Mouse (Mus musculus): ENCODE data around the gene Spata1. TPM values are rescaled to one million over a fixed set of nuclear protein-coding genes. Genes with fewer than 3 reads are reported as not detected.

Spata1 gene
- polyA plus RNA-seq, 1 experiment, result 7.2 TPM

GRCm38 (mm10) chr3:146501601-146502123 is 2.1 kb upstream of the Spata1 start:
- TF ChIP-seq CTCF (IDR thresholded peaks at IDR 0.05; ENCODE audit: low read depth, low read length), result no peak
- no peak for TF ChIP-seq POLR2A (IDR thresholded peaks at IDR 0.05; ENCODE audit: borderline replicate concordance, low read depth, low read length)
- H3K4me3 ChIP-seq (ENCODE audit: insufficient read depth, low read length), result peak overlapping the region; percentile 81
- no peak overlapping the region for H3K27ac ChIP-seq (ENCODE audit: insufficient read depth, low read depth, low read length)
- peaks cover 15% of the 10 kb centered on the region for H3K4me1 ChIP-seq (ENCODE audit: control insufficient read depth, insufficient read depth, low read length)

- peak overlapping the region; percentile 81 for H3K4me3 ChIP-seq (ENCODE audit: insufficient read depth, low read length)
- no peak overlapping the region for H3K27ac ChIP-seq (ENCODE audit: insufficient read depth, low read depth, low read length)
- no peak for TF ChIP-seq CTCF (IDR thresholded peaks at IDR 0.05; ENCODE audit: low read depth, low read length)
- TF ChIP-seq POLR2A (IDR thresholded peaks at IDR 0.05; ENCODE audit: borderline replicate concordance, low read depth, low read length), result no peak
- H3K4me1 ChIP-seq (ENCODE audit: control insufficient read depth, insufficient read depth, low read length), result peaks cover 15% of the 10 kb centered on the region
Measured at GRCm38 (mm10) chr3:146500810-146501201, 1.3 kb upstream of the Spata1 start.

GRCm38 (mm10) chr3:146500003-146500809 is 653 bp upstream of the Spata1 start:
- H3K4me1 ChIP-seq (ENCODE audit: control insufficient read depth, insufficient read depth, low read length), result peaks cover 15% of the 10 kb centered on the region
- peak overlapping the region; percentile 75 for H3K27ac ChIP-seq (ENCODE audit: insufficient read depth, low read depth, low read length)
- peak overlapping the region; percentile 81 for H3K4me3 ChIP-seq (ENCODE audit: insufficient read depth, low read length)
- TF ChIP-seq CTCF (IDR thresholded peaks at IDR 0.05; ENCODE audit: low read depth, low read length) (no peak), POLR2A (IDR thresholded peaks at IDR 0.05; ENCODE audit: borderline replicate concordance, low read depth, low read length) (no peak)

- Histone ChIP-seq H3K4me3 (ENCODE audit: insufficient read depth, low read length) (peak overlapping the region; percentile 92), H3K27ac (ENCODE audit: insufficient read depth, low read depth, low read length) (peak overlapping the region; percentile 78), H3K4me1 (ENCODE audit: control insufficient read depth, insufficient read depth, low read length) (peaks cover 15% of the 10 kb centered on the region)
- TF ChIP-seq CTCF (IDR thresholded peaks at IDR 0.05; ENCODE audit: low read depth, low read length), result no peak
- no peak for TF ChIP-seq POLR2A (IDR thresholded peaks at IDR 0.05; ENCODE audit: borderline replicate concordance, low read depth, low read length)
Measured at GRCm38 (mm10) chr3:146498989-146499388, 564 bp downstream of the Spata1 start.

- H3K4me3 ChIP-seq (ENCODE audit: insufficient read depth, low read length), result no peak overlapping the region
- H3K4me1 ChIP-seq (ENCODE audit: control insufficient read depth, insufficient read depth, low read length), result peaks cover 5% of the 10 kb centered on the region
- TF ChIP-seq POLR2A (IDR thresholded peaks at IDR 0.05; ENCODE audit: borderline replicate concordance, low read depth, low read length), result no peak
- no peak for TF ChIP-seq CTCF (IDR thresholded peaks at IDR 0.05; ENCODE audit: low read depth, low read length)
- H3K27ac ChIP-seq (ENCODE audit: insufficient read depth, low read depth, low read length), result no peak overlapping the region
Measured at GRCm38 (mm10) chr3:146494941-146495340, 4.6 kb downstream of the Spata1 start.

GRCm38 (mm10) chr3:146486464-146486863 is 13.1 kb downstream of the Spata1 start:
- Histone ChIP-seq H3K27ac (ENCODE audit: insufficient read depth, low read depth, low read length) (no peak overlapping the region), H3K4me1 (ENCODE audit: control insufficient read depth, insufficient read depth, low read length) (no peaks in the 10 kb centered on the region), H3K4me3 (ENCODE audit: insufficient read depth, low read length) (no peak overlapping the region)
- TF ChIP-seq CTCF (IDR thresholded peaks at IDR 0.05; ENCODE audit: low read depth, low read length) (no peak), POLR2A (IDR thresholded peaks at IDR 0.05; ENCODE audit: borderline replicate concordance, low read depth, low read length) (no peak)

- H3K4me1 ChIP-seq (ENCODE audit: control insufficient read depth, insufficient read depth, low read length), result no peaks in the 10 kb centered on the region
- no peak overlapping the region for H3K27ac ChIP-seq (ENCODE audit: insufficient read depth, low read depth, low read length)
- no peak overlapping the region for H3K4me3 ChIP-seq (ENCODE audit: insufficient read depth, low read length)
- TF ChIP-seq POLR2A (IDR thresholded peaks at IDR 0.05; ENCODE audit: borderline replicate concordance, low read depth, low read length), result no peak
- 0 out of 2 replicates have a peak, but pooled peaks have one; percentile 16 for TF ChIP-seq CTCF (IDR thresholded peaks at IDR 0.05; ENCODE audit: low read depth, low read length)
Measured at GRCm38 (mm10) chr3:146482044-146482443, 17.5 kb downstream of the Spata1 start.

GRCm38 (mm10) chr3:146474428-146474827 is 25.1 kb downstream of the Spata1 start:
- no peaks in the 10 kb centered on the region for H3K4me1 ChIP-seq (ENCODE audit: control insufficient read depth, insufficient read depth, low read length)
- TF ChIP-seq POLR2A (IDR thresholded peaks at IDR 0.05; ENCODE audit: borderline replicate concordance, low read depth, low read length) (no peak), CTCF (IDR thresholded peaks at IDR 0.05; ENCODE audit: low read depth, low read length) (no peak)
- no peak overlapping the region for H3K4me3 ChIP-seq (ENCODE audit: insufficient read depth, low read length)
- no peak overlapping the region for H3K27ac ChIP-seq (ENCODE audit: insufficient read depth, low read depth, low read length)

GRCm38 (mm10) chr3:146473741-146474140 is 25.8 kb downstream of the Spata1 start:
- no peak overlapping the region for H3K27ac ChIP-seq (ENCODE audit: insufficient read depth, low read depth, low read length)
- H3K4me3 ChIP-seq (ENCODE audit: insufficient read depth, low read length), result no peak overlapping the region
- TF ChIP-seq POLR2A (IDR thresholded peaks at IDR 0.05; ENCODE audit: borderline replicate concordance, low read depth, low read length) (no peak), CTCF (IDR thresholded peaks at IDR 0.05; ENCODE audit: low read depth, low read length) (no peak)
- H3K4me1 ChIP-seq (ENCODE audit: control insufficient read depth, insufficient read depth, low read length), result no peaks in the 10 kb centered on the region

GRCm38 (mm10) chr3:146472657-146473056 is 26.9 kb downstream of the Spata1 start:
- no peak overlapping the region for H3K27ac ChIP-seq (ENCODE audit: insufficient read depth, low read depth, low read length)
- no peak for TF ChIP-seq CTCF (IDR thresholded peaks at IDR 0.05; ENCODE audit: low read depth, low read length)
- no peak for TF ChIP-seq POLR2A (IDR thresholded peaks at IDR 0.05; ENCODE audit: borderline replicate concordance, low read depth, low read length)
- no peak overlapping the region for H3K4me3 ChIP-seq (ENCODE audit: insufficient read depth, low read length)
- H3K4me1 ChIP-seq (ENCODE audit: control insufficient read depth, insufficient read depth, low read length), result no peaks in the 10 kb centered on the region

All from bone marrow macrophage, adult 2 months (primary cell).